Mouse (Mus musculus) CD4-positive, CD25-positive, alpha-beta regulatory T cell, adult 2 months (primary cell): ENCODE measurements around the gene Serpina5.
A peak's percentile ranks its signal among the peaks of the same experiment; 100 is the strongest.
"Not testable (repeated sequence)": the region's sequence is repeated elsewhere in the genome, so short reads cannot be mapped to it uniquely, and the experiment has no call there.

ENCODE experiments used
- DNase-seq: peaks from one replicate; pipeline ENCODE4 v3.0.0-alpha.2; 2012; ENCODE audit warnings: low read depth, low spot score

The Serpina5 gene

GRCm38 (mm10) chr12:104100768-104101167 is at the start of gene Serpina5:
Gene Serpina5 (plus strand): TSS chr12:104101113.
- no peak for DNase-seq

- DNase-seq = no peak
Measured at GRCm38 (mm10) chr12:104053995-104054394, 46.9 kb upstream of the Serpina5 start.

- DNase-seq = no peak
Measured at GRCm38 (mm10) chr12:104055755-104056154, 45.2 kb upstream of the Serpina5 start.

GRCm38 (mm10) chr12:104057050-104057449 is 43.9 kb upstream of the Serpina5 start:
- peak; percentile 81 for DNase-seq

- peak; percentile 18 for DNase-seq
Measured at GRCm38 (mm10) chr12:104057531-104057930, 43.4 kb upstream of the Serpina5 start.

GRCm38 (mm10) chr12:104060126-104060525 is 40.8 kb upstream of the Serpina5 start:
- DNase-seq = no peak

- DNase-seq = peak; percentile 74
Measured at GRCm38 (mm10) chr12:104061862-104062261, 39.1 kb upstream of the Serpina5 start.

- DNase-seq = no peak
Measured at GRCm38 (mm10) chr12:104064532-104064931, 36.4 kb upstream of the Serpina5 start.

- no peak for DNase-seq
Measured at GRCm38 (mm10) chr12:104064996-104065395, 35.9 kb upstream of the Serpina5 start.

GRCm38 (mm10) chr12:104066241-104066640 is 34.7 kb upstream of the Serpina5 start:
- peak; percentile 77 for DNase-seq

- peak; percentile 61 for DNase-seq
Measured at GRCm38 (mm10) chr12:104067549-104067948, 33.4 kb upstream of the Serpina5 start.

- peak; percentile 84 for DNase-seq
Measured at GRCm38 (mm10) chr12:104069620-104070019, 31.3 kb upstream of the Serpina5 start.

GRCm38 (mm10) chr12:104071708-104072107 is 29.2 kb upstream of the Serpina5 start:
- no peak for DNase-seq

GRCm38 (mm10) chr12:104072286-104072685 is 28.6 kb upstream of the Serpina5 start:
- no peak for DNase-seq

- DNase-seq = no peak
Measured at GRCm38 (mm10) chr12:104090119-104090518, 10.8 kb upstream of the Serpina5 start.

GRCm38 (mm10) chr12:104091303-104091702 is 9.6 kb upstream of the Serpina5 start:
- no peak for DNase-seq

- no peak for DNase-seq
Measured at GRCm38 (mm10) chr12:104105847-104106246, 4.9 kb downstream of the Serpina5 start.

- DNase-seq = no peak
Measured at GRCm38 (mm10) chr12:104106919-104107318, 6.0 kb downstream of the Serpina5 start.

GRCm38 (mm10) chr12:104108507-104108906 is 7.6 kb downstream of the Serpina5 start:
- DNase-seq = no peak

- DNase-seq = not testable (repeated sequence)
Measured at GRCm38 (mm10) chr12:104112333-104112732, 11.4 kb downstream of the Serpina5 start, which contains the start of gene Serpina3a. Gene Serpina3a (plus strand): TSS chr12:104112724.

- DNase-seq = no peak
Measured at GRCm38 (mm10) chr12:104114921-104115579, 14.1 kb downstream of the Serpina5 start.

GRCm38 (mm10) chr12:104123097-104123496 is 22.2 kb downstream of the Serpina5 start:
- no peak for DNase-seq

- no peak for DNase-seq
Measured at GRCm38 (mm10) chr12:104123996-104124395, 23.1 kb downstream of the Serpina5 start.
